Mouse (Mus musculus): ENCODE results near the gene Wfikkn2. TPM values are rescaled to one million over a fixed set of nuclear protein-coding genes. Genes with fewer than 3 reads are reported as not detected.
A peak's percentile ranks its signal among the peaks of the same experiment; 100 is the strongest.
"Not testable (repeated sequence)": the region's sequence is repeated elsewhere in the genome, so short reads cannot be mapped to it uniquely, and the experiment has no call there.

Wfikkn2 gene
- total RNA-seq, 2 experiments from 2014 or later, result 1.4 to 1.8 TPM

- DNase-seq (ENCODE audit: low spot score in 2 of 2); intact Hi-C loops (cut with DNase I): not testable (repeated sequence)
Observed at GRCm38 (mm10) chr11:94266155-94266554, 20.4 kb upstream of the Wfikkn2 start.

GRCm38 (mm10) chr11:94265134-94265785 lies 19.5 kb upstream of the Wfikkn2 start:
- intact Hi-C loops (cut with DNase I), result no loop called here
- DNase-seq (ENCODE audit: low spot score in 2 of 2), result peak; percentile 50 to 65

- no peak for DNase-seq (ENCODE audit: low spot score in 2 of 2)
- intact Hi-C loops (cut with DNase I), result no loop called here
Observed at GRCm38 (mm10) chr11:94261585-94262370, 16.0 kb upstream of the Wfikkn2 start.

- DNase-seq (ENCODE audit: low spot score in 2 of 2), result no peak
- intact Hi-C loops (cut with DNase I), result no loop called here
Observed at GRCm38 (mm10) chr11:94259814-94260213, 14.0 kb upstream of the Wfikkn2 start.

- no peak for DNase-seq (ENCODE audit: low spot score in 2 of 2)
- intact Hi-C loops (cut with DNase I), result no loop called here
Observed at GRCm38 (mm10) chr11:94257987-94258386, 12.2 kb upstream of the Wfikkn2 start.

- intact Hi-C loops (cut with DNase I), result no loop called here
Observed at GRCm38 (mm10) chr11:94255733-94256132, 9.9 kb upstream of the Wfikkn2 start.

GRCm38 (mm10) chr11:94253691-94254090 lies 7.9 kb upstream of the Wfikkn2 start:
- DNase-seq (ENCODE audit: low spot score in 2 of 2), result no peak
- intact Hi-C loops (cut with DNase I), result no loop called here

More at GRCm38 (mm10) chr11:94255733-94256132, 9.9 kb upstream of the Wfikkn2 start:
- DNase-seq (ENCODE audit: low spot score in 2 of 2), result peak in 1 of 2 experiments; percentile 31

GRCm38 (mm10) chr11:94253156-94253555 lies 7.4 kb upstream of the Wfikkn2 start:
- DNase-seq (ENCODE audit: low spot score in 2 of 2), result no peak
- intact Hi-C loops (cut with DNase I), result no loop called here

GRCm38 (mm10) chr11:94246789-94247061 lies 920 bp upstream of the Wfikkn2 start:
- no peak for DNase-seq (ENCODE audit: low spot score in 2 of 2)
- intact Hi-C loops (cut with DNase I), result no loop called here

GRCm38 (mm10) chr11:94244385-94244784 lies 1.4 kb downstream of the Wfikkn2 start:
- intact Hi-C loops (cut with DNase I), result no loop called here
- no peak for DNase-seq (ENCODE audit: low spot score in 2 of 2)

DNA sequence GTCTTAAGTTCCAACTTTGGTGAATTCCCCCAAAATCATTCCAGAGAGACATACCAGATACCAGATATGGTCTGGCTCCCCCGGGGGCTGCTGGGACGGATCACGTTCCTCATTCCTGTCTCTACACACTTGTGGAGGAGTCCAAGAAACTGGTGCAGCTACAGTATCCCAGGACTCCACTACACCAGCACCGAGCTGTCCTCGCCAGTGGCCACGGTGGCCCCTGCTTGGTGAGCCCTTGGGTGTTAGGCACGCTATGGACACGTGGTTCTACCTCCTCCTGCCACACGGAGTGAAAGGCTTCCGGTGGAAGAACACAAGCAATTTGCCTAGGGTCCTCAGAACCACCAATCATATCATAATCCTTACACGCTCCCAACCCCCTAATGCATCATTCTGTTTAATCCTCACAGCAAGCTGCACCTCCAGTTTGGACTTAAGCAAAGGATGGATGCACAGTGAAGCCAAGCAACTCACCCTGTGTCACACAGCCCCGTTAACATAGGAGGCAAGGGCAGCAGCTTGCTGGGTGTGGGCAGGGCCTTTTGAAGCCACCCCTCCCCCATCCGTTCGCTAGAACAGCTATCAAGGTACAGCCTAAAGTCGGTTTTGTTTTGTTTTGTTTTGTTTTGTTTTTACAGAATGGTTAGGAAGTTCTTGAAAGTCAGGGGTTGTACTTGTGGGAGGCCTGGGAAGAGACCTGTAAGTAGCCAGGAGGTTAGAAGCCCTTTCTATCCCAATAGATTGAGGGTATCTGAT lies 2.2 kb downstream of the Wfikkn2 start:
- intact Hi-C loops (cut with DNase I), result no loop called here
- no peak for DNase-seq (ENCODE audit: low spot score in 2 of 2)

DNA sequence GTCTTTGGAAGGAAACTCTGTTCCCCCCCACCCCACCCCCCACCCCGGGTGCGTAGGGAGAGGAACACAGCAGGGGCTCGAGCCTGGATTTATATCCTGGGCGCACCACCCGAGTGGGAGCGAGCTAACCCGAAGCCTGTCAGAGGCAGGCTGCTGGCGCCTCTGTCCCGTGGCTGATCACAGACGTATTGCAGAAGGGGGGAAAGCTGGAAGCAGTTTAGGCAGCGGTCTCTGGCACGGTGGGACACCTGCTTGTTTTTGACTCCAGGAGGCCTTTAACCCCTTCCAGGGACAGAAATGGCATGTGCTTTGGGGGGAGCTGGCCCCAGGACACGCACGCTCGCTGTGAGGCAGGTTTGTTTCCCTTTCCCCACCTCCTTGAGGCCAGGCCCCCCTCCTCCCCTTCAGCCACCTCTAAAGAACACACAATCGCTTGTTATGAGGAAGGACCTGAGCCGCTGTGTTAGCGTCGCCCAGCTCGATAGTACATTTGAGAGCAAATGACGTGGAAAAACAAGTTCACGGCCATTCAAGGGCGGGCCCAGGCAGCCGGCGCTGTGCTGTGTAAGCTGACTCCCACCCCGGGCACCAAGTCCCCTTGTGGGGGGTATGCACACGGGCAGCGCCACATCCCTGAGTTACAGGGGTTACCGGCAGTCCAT lies 2.9 kb downstream of the Wfikkn2 start:
- intact Hi-C loops (cut with DNase I), result no loop called here
- DNase-seq (ENCODE audit: low spot score in 2 of 2), result no peak

DNA sequence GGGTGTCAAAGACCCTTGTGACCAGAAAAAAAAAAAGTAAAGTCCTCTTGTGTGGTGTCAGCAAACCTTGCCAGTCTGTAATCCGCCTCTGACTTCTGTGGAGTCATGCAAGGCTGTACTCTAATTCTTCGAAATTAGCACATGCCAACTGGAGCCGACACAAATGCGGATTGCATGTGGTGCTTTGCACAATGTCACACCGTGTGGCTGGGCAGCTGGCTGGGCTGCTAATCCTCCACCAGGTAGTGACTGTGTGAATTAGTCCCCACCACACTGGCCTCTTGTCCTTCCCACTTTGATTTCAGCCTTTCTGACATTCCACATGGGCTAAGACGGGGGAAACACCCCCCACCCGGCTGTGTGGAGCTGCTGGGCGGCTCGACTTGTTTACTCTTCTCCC lies 6.1 kb downstream of the Wfikkn2 start:
- no peak for DNase-seq (ENCODE audit: low spot score in 2 of 2)
- intact Hi-C loops (cut with DNase I), result loop anchor here (10.0 kb wide), 1 partner anchor 245 kb away; the partner anchor contains the start of gene Spata20

GRCm38 (mm10) chr11:94238786-94239185 lies 7.0 kb downstream of the Wfikkn2 start:
- DNase-seq (ENCODE audit: low spot score in 2 of 2), result no peak
- intact Hi-C loops (cut with DNase I), result loop anchor here (10.0 kb wide), 1 partner anchor 246 kb away; the partner anchor contains the start of gene Spata20

DNA sequence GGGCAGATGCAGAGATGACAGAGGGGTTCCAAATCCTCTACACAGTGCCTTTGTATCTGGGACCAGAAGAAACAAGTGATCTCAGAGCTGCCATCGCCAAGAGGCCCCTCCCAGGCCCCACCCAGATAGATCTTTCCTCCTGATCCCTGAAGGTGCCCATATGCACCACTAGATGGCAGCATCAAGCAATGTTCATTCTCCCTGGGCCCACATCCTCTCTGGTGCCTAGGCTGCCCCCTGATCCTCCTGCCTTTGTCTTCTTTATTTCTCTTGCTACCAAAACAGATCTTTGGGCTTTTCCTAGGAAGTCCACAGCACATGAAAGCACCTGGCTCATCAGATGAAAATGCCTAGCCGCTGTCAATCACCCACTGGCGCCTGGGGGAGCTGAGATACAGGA lies 9.7 kb downstream of the Wfikkn2 start:
- peak; percentile 75 to 89 for DNase-seq (ENCODE audit: low spot score in 2 of 2)
- intact Hi-C loops (cut with DNase I), result loop anchor here (2.0 to 10.0 kb wide), 2 partner anchors 41 to 249 kb away; partner anchors contain the start of gene Spata20

GRCm38 (mm10) chr11:94234857-94235256 lies 10.9 kb downstream of the Wfikkn2 start:
- intact Hi-C loops (cut with DNase I), result loop anchor here (10.0 kb wide), 1 partner anchor 250 kb away; the partner anchor contains the start of gene Spata20
- DNase-seq (ENCODE audit: low spot score in 2 of 2), result no peak

DNA sequence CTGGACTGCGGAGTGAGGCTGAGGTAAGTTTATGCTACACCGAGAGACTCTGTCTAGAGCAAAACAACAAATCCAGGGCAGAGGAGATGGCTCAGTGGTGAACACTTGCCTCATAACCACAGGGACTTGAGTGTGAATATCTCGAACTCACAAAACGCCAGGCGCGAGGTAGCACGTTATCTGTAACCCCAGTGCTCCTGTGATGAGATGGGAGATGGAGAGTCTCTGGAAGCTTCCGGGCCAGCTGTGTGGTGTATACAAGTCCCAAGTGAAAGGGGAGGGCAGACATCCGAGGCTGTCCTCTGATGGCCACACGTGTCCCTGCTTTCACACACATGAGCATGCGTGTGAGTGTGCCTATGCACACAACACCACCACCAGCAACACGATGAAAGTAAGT lies 11.4 kb downstream of the Wfikkn2 start:
- intact Hi-C loops (cut with DNase I), result loop anchor here (10.0 kb wide), 1 partner anchor 250 kb away; the partner anchor contains the start of gene Spata20
- no peak for DNase-seq (ENCODE audit: low spot score in 2 of 2)

DNA sequence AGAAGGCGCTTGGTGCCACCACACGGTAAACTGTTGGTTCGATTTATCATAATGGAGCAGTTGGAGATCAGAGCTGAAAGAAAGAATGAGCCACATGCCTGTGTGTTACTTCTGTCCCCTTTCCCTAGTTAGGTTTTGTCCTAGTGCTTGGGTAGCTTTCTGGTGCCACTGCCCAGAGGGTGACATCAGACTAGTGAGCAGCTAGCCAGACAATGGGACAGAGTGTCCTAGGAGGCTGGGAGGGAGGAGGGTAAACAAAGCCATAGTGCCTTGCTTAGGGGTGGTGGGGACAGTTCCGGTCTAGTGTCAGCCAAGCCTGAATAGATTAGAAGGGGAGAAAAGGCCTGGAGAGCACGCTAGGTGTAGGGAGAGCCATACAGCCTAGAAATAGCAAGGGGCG lies 12.4 kb downstream of the Wfikkn2 start:
- DNase-seq (ENCODE audit: low spot score in 2 of 2), result no peak
- intact Hi-C loops (cut with DNase I), result loop anchor here (10.0 kb wide), 1 partner anchor 251 kb away; the partner anchor contains the start of gene Spata20

GRCm38 (mm10) chr11:94231821-94232552 lies 13.8 kb downstream of the Wfikkn2 start:
- intact Hi-C loops (cut with DNase I), result loop anchor here (10.0 kb wide), 1 partner anchor 253 kb away; the partner anchor contains the start of gene Spata20
- DNase-seq (ENCODE audit: low spot score in 2 of 2), result peak in 1 of 2 experiments; percentile 74
